Mouse (Mus musculus): ENCODE results near the gene Nrip2. TPM values are rescaled to one million over a fixed set of nuclear protein-coding genes. Genes with fewer than 3 reads are reported as not detected.

Nrip2 gene
- polyA plus RNA-seq, 1 experiment from 2014 or later, result 8.3 TPM

- Histone ChIP-seq H3K4me1 (replicated peaks; ENCODE audit: control insufficient read depth, insufficient read depth, low read length) (no peaks in the 10 kb centered on the region), H3K36me3 (ENCODE audit: control insufficient read depth, insufficient read depth) (peaks cover 17% of the 10 kb centered on the region), H3K27ac (ENCODE audit: low read length) (no peak overlapping the region), H3K4me2 (ENCODE audit: low read length) (no peak overlapping the region), H3K9ac (replicated peaks; ENCODE audit: low read depth, low read length) (no peak overlapping the region), H3K27me3 (replicated peaks; ENCODE audit: control insufficient read depth, insufficient read depth, low read length) (no peaks in the 10 kb centered on the region), H3K4me3 (replicated peaks; ENCODE audit: low read length) (no peak overlapping the region), H3K9me3 (ENCODE audit: control insufficient read depth, low read length) (no peaks in the 10 kb centered on the region)
- 18% methylated on average over 3 of the region's 3 CpGs for WGBS
- ATAC-seq, result peak; percentile 63
Measured at GRCm38 (mm10) chr6:128411115-128411514, 12.0 kb downstream of the Nrip2 start.

- Histone ChIP-seq H3K9me3 (ENCODE audit: control insufficient read depth, low read length) (no peaks in the 10 kb centered on the region), H3K4me3 (replicated peaks; ENCODE audit: low read length) (no peak overlapping the region), H3K9ac (replicated peaks; ENCODE audit: low read depth, low read length) (no peak overlapping the region), H3K4me1 (replicated peaks; ENCODE audit: control insufficient read depth, insufficient read depth, low read length) (no peaks in the 10 kb centered on the region), H3K27me3 (replicated peaks; ENCODE audit: control insufficient read depth, insufficient read depth, low read length) (no peaks in the 10 kb centered on the region), H3K27ac (ENCODE audit: low read length) (no peak overlapping the region), H3K36me3 (ENCODE audit: control insufficient read depth, insufficient read depth) (peaks cover 8% of the 10 kb centered on the region; the same call in 1 of the 2 replicates), H3K4me2 (ENCODE audit: low read length) (no peak overlapping the region)
- WGBS, result 90% methylated on average over 5 of the region's 5 CpGs
- no peak for ATAC-seq
Measured at GRCm38 (mm10) chr6:128416169-128416568, 17.1 kb downstream of the Nrip2 start.

- 87% methylated on average over 1 of the region's 1 CpGs for WGBS
- H3K4me3 ChIP-seq (replicated peaks; ENCODE audit: low read length), result no peak overlapping the region
- H3K27me3 ChIP-seq (replicated peaks; ENCODE audit: control insufficient read depth, insufficient read depth, low read length), result no peaks in the 10 kb centered on the region
- no peaks in the 10 kb centered on the region for H3K9me3 ChIP-seq (ENCODE audit: control insufficient read depth, low read length)
- H3K36me3 ChIP-seq (ENCODE audit: control insufficient read depth, insufficient read depth), result no peaks in the 10 kb centered on the region
- no peak overlapping the region for H3K4me2 ChIP-seq (ENCODE audit: low read length)
- H3K4me1 ChIP-seq (replicated peaks; ENCODE audit: control insufficient read depth, insufficient read depth, low read length), result no peaks in the 10 kb centered on the region
- no peak for ATAC-seq
- H3K27ac ChIP-seq (ENCODE audit: low read length), result no peak overlapping the region
- H3K9ac ChIP-seq (replicated peaks; ENCODE audit: low read depth, low read length), result no peak overlapping the region
Measured at GRCm38 (mm10) chr6:128418076-128418475, 19.0 kb downstream of the Nrip2 start.

- no peak overlapping the region for H3K4me3 ChIP-seq (replicated peaks; ENCODE audit: low read length)
- 96% methylated on average over 2 of the region's 2 CpGs for WGBS
Measured at GRCm38 (mm10) chr6:128421036-128421435, 21.9 kb downstream of the Nrip2 start.

GRCm38 (mm10) chr6:128421480-128421879 lies 22.4 kb downstream of the Nrip2 start:
- Histone ChIP-seq H3K9me3 (ENCODE audit: control insufficient read depth, low read length) (no peaks in the 10 kb centered on the region), H3K4me1 (replicated peaks; ENCODE audit: control insufficient read depth, insufficient read depth, low read length) (peaks cover 7% of the 10 kb centered on the region), H3K27ac (ENCODE audit: low read length) (no peak overlapping the region), H3K4me2 (ENCODE audit: low read length) (no peak overlapping the region), H3K9ac (replicated peaks; ENCODE audit: low read depth, low read length) (no peak overlapping the region), H3K27me3 (replicated peaks; ENCODE audit: control insufficient read depth, insufficient read depth, low read length) (no peaks in the 10 kb centered on the region), H3K4me3 (replicated peaks; ENCODE audit: low read length) (no peak overlapping the region), H3K36me3 (ENCODE audit: control insufficient read depth, insufficient read depth) (no peaks in the 10 kb centered on the region)
- ATAC-seq, result no peak
- WGBS, result 92% methylated on average over 3 of the region's 3 CpGs

More at GRCm38 (mm10) chr6:128421036-128421435, 21.9 kb downstream of the Nrip2 start:
- Histone ChIP-seq H3K27ac (ENCODE audit: low read length) (no peak overlapping the region), H3K9ac (replicated peaks; ENCODE audit: low read depth, low read length) (no peak overlapping the region), H3K9me3 (ENCODE audit: control insufficient read depth, low read length) (no peaks in the 10 kb centered on the region), H3K4me2 (ENCODE audit: low read length) (no peak overlapping the region), H3K4me1 (replicated peaks; ENCODE audit: control insufficient read depth, insufficient read depth, low read length) (peaks cover 7% of the 10 kb centered on the region), H3K36me3 (ENCODE audit: control insufficient read depth, insufficient read depth) (no peaks in the 10 kb centered on the region), H3K27me3 (replicated peaks; ENCODE audit: control insufficient read depth, insufficient read depth, low read length) (no peaks in the 10 kb centered on the region)
- ATAC-seq, result no peak

- Histone ChIP-seq H3K27me3 (replicated peaks; ENCODE audit: control insufficient read depth, insufficient read depth, low read length) (no peaks in the 10 kb centered on the region), H3K4me3 (replicated peaks; ENCODE audit: low read length) (peak overlapping the region; percentile 78), H3K9me3 (ENCODE audit: control insufficient read depth, low read length) (no peaks in the 10 kb centered on the region), H3K4me2 (ENCODE audit: low read length) (peak overlapping the region; percentile 64), H3K4me1 (replicated peaks; ENCODE audit: control insufficient read depth, insufficient read depth, low read length) (peaks cover 7% of the 10 kb centered on the region), H3K36me3 (ENCODE audit: control insufficient read depth, insufficient read depth) (no peaks in the 10 kb centered on the region), H3K9ac (replicated peaks; ENCODE audit: low read depth, low read length) (peak overlapping the region; percentile 81), H3K27ac (ENCODE audit: low read length) (peak overlapping the region; percentile 98)
- peak; percentile 43; the same call in 1 of the 2 replicates for ATAC-seq
- 43% methylated on average over 14 of the region's 16 CpGs for WGBS
Measured at GRCm38 (mm10) chr6:128423496-128424268, 24.6 kb downstream of the Nrip2 start.

GRCm38 (mm10) chr6:128424269-128425019 lies 25.3 kb downstream of the Nrip2 start, which contains the start of gene Itfg2:
Gene Itfg2, minus strand, starts transcription at chr6:128424931.
- H3K36me3 ChIP-seq (ENCODE audit: control insufficient read depth, insufficient read depth), result peaks cover 3% of the 10 kb centered on the region; the same call in 1 of the 2 replicates
- H3K4me2 ChIP-seq (ENCODE audit: low read length), result peak within 1 kb of the TSS; percentile 73
- peak within 1 kb of the TSS; percentile 98 for H3K27ac ChIP-seq (ENCODE audit: low read length)
- peak; percentile 96 for ATAC-seq
- WGBS, result 0% methylated on average over 42 of the region's 42 CpGs
- peak within 1 kb of the TSS; percentile 81 for H3K9ac ChIP-seq (replicated peaks; ENCODE audit: low read depth, low read length)
- H3K27me3 ChIP-seq (replicated peaks; ENCODE audit: control insufficient read depth, insufficient read depth, low read length), result no peaks in the 10 kb centered on the region
- peak within 1 kb of the TSS; percentile 78 for H3K4me3 ChIP-seq (replicated peaks; ENCODE audit: low read length)
- H3K9me3 ChIP-seq (ENCODE audit: control insufficient read depth, low read length), result no peaks in the 10 kb centered on the region
- H3K4me1 ChIP-seq (replicated peaks; ENCODE audit: control insufficient read depth, insufficient read depth, low read length), result peaks cover 7% of the 10 kb centered on the region

GRCm38 (mm10) chr6:128425046-128425445 lies 25.9 kb downstream of the Nrip2 start:
- H3K27ac ChIP-seq (ENCODE audit: low read length), result peak overlapping the region; percentile 98
- H3K27me3 ChIP-seq (replicated peaks; ENCODE audit: control insufficient read depth, insufficient read depth, low read length), result no peaks in the 10 kb centered on the region
- WGBS, result 17% methylated on average over 9 of the region's 9 CpGs

GRCm38 (mm10) chr6:128427571-128427970 lies 28.5 kb downstream of the Nrip2 start:
- Histone ChIP-seq H3K4me3 (replicated peaks; ENCODE audit: low read length) (no peak overlapping the region), H3K9ac (replicated peaks; ENCODE audit: low read depth, low read length) (no peak overlapping the region), H3K4me2 (ENCODE audit: low read length) (no peak overlapping the region), H3K27me3 (replicated peaks; ENCODE audit: control insufficient read depth, insufficient read depth, low read length) (no peaks in the 10 kb centered on the region), H3K4me1 (replicated peaks; ENCODE audit: control insufficient read depth, insufficient read depth, low read length) (peaks cover 10% of the 10 kb centered on the region), H3K27ac (ENCODE audit: low read length) (no peak overlapping the region), H3K9me3 (ENCODE audit: control insufficient read depth, low read length) (no peaks in the 10 kb centered on the region), H3K36me3 (ENCODE audit: control insufficient read depth, insufficient read depth) (peaks cover 29% of the 10 kb centered on the region)
- ATAC-seq, result no peak
- 93% methylated on average over 5 of the region's 5 CpGs for WGBS

More at GRCm38 (mm10) chr6:128425046-128425445, 25.9 kb downstream of the Nrip2 start:
- Histone ChIP-seq H3K4me3 (replicated peaks; ENCODE audit: low read length) (peak overlapping the region; percentile 78), H3K4me2 (ENCODE audit: low read length) (peak overlapping the region; percentile 73), H3K9me3 (ENCODE audit: control insufficient read depth, low read length) (no peaks in the 10 kb centered on the region), H3K9ac (replicated peaks; ENCODE audit: low read depth, low read length) (peak overlapping the region; percentile 81), H3K36me3 (ENCODE audit: control insufficient read depth, insufficient read depth) (peaks cover 7% of the 10 kb centered on the region), H3K4me1 (replicated peaks; ENCODE audit: control insufficient read depth, insufficient read depth, low read length) (peaks cover 7% of the 10 kb centered on the region)
- no peak for ATAC-seq

Data from forebrain, embryonic 16.5 days (tissue).